Mouse (Mus musculus) limb, embryonic 12.5 days (tissue): ENCODE measurements around the gene Gm37240. TPM values are rescaled to one million over a fixed set of nuclear protein-coding genes. Genes with fewer than 3 reads are reported as not detected.

Source experiments
- ATAC-seq: fragments of 200-750 bp; cut with Nextera tagmentation; 2 replicates; pipeline ENCODE4 v1.8.0; 2017; ENCODE audit warnings: low read depth, moderate TSS enrichment; ENCODE audit not compliant: insufficient number of reproducible peaks, insufficient read depth, low FRiP score, low TSS enrichment
- H3K27ac ChIP-seq: fragments of 300-500 bp; sonication (generic); 2 replicates; pipeline ENCODE4 v1.5.1; 2016; ENCODE audit warnings: mild to moderate bottlenecking, moderate library complexity
- H3K27me3 ChIP-seq: fragments of 300-500 bp; sonication (generic); 2 replicates; pipeline ENCODE4 v1.6.1; 2016; ENCODE audit warnings: mild to moderate bottlenecking, moderate library complexity
- H3K36me3 ChIP-seq: fragments of 300-500 bp; sonication (generic); 2 replicates; pipeline ENCODE4 v1.6.1; 2016; ENCODE audit warnings: mild to moderate bottlenecking, moderate library complexity
- H3K4me1 ChIP-seq: fragments of 300-500 bp; sonication (generic); replicated peaks from 2 replicates; pipeline ENCODE4 v1.6.1; 2016
- H3K4me2 ChIP-seq: fragments of 300-500 bp; sonication (generic); 2 replicates; pipeline ENCODE4 v1.6.1; 2016; ENCODE audit warnings: mild to moderate bottlenecking, moderate library complexity
- H3K4me3 ChIP-seq: fragments of 300-500 bp; sonication (generic); replicated peaks from 2 replicates; pipeline ENCODE4 v1.5.1; 2016; ENCODE audit warnings: mild to moderate bottlenecking
- H3K9ac ChIP-seq: fragments of 300-500 bp; sonication (generic); replicated peaks from 2 replicates; pipeline ENCODE4 v1.6.1; 2016; ENCODE audit warnings: mild to moderate bottlenecking, moderate library complexity
- H3K9me3 ChIP-seq: fragments of 300-500 bp; sonication (generic); 2 replicates; pipeline ENCODE4 v1.6.1; 2016; ENCODE audit warnings: mild to moderate bottlenecking, moderate library complexity
- WGBS: fragments of 180-500 bp; shearing (Covaris S2); methylation state at CpG from one replicate; pipeline ENCODE4 v1.1.7; 2016; 5-methylcytosine and 5-hydroxymethylcytosine counted together
- polyA plus RNA-seq: library from polyadenylated mRNA; unstranded; fragments of >200 nt; fragmentation: Nextera tagmentation; extraction: Ambion mirVana; gene quantifications from 2 replicates; pipeline ENCODE4 v1.2.1, GENCODE M21; 2016

The Gm37240 gene
- polyA plus RNA-seq, 1 experiment from 2014 or later: 3.4 TPM

- Histone ChIP-seq H3K36me3 (no peaks in the 10 kb centered on the region), H3K4me2 (no peak overlapping the region), H3K4me3 (no peak overlapping the region), H3K9ac (no peak overlapping the region), H3K27me3 (no peaks in the 10 kb centered on the region), H3K27ac (no peak overlapping the region), H3K9me3 (no peaks in the 10 kb centered on the region), H3K4me1 (peaks cover 4% of the 10 kb centered on the region; the same call in 1 of the 2 replicates)
- ATAC-seq: no peak
- 69% methylated on average over 4 of the region's 4 CpGs for WGBS
Observed at GRCm38 (mm10) chr3:85435406-85435805, 451.9 kb downstream of the Gm37240 start.

GRCm38 (mm10) chr3:85431208-85431607 lies 456.1 kb downstream of the Gm37240 start:
- no peaks in the 10 kb centered on the region for H3K36me3 ChIP-seq
- H3K9me3 ChIP-seq: no peaks in the 10 kb centered on the region
- WGBS: 97% methylated on average over 4 of the region's 4 CpGs
- no peak overlapping the region for H3K27ac ChIP-seq
- H3K27me3 ChIP-seq: no peaks in the 10 kb centered on the region
- H3K4me3 ChIP-seq: no peak overlapping the region
- peaks cover 4% of the 10 kb centered on the region; the same call in 1 of the 2 replicates for H3K4me1 ChIP-seq
- no peak overlapping the region for H3K9ac ChIP-seq
- no peak for ATAC-seq
- no peak overlapping the region for H3K4me2 ChIP-seq

GRCm38 (mm10) chr3:85423376-85423997 lies 463.8 kb downstream of the Gm37240 start:
- no peak for ATAC-seq
- no peak overlapping the region for H3K4me3 ChIP-seq
- WGBS: 80% methylated on average over 5 of the region's 5 CpGs
- no peaks in the 10 kb centered on the region for H3K4me1 ChIP-seq
- H3K9me3 ChIP-seq: no peaks in the 10 kb centered on the region
- no peaks in the 10 kb centered on the region for H3K27me3 ChIP-seq
- H3K36me3 ChIP-seq: no peaks in the 10 kb centered on the region
- no peak overlapping the region for H3K9ac ChIP-seq
- no peak overlapping the region for H3K4me2 ChIP-seq
- H3K27ac ChIP-seq: no peak overlapping the region

DNA sequence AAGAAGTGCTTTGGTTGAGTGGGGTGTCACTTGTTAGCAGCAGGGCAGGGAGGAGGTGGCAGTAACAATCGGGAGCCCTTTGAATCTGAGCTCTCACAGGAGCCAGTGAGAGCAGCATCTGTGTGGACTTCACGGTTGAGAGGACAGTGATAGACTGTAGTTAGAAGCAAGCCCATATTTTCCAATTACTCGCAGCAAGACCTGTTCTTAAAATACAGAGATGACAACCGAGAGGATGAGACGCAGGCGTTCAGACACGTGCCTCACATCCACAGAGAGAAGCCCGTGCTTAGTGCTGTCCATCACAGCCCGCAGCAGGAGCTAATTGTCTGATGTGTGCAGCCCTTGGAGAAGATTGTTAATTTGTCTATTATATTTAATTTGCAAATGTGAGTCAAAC lies 465.9 kb downstream of the Gm37240 start:
- no peak for ATAC-seq
- Histone ChIP-seq H3K4me1 (no peaks in the 10 kb centered on the region), H3K4me3 (no peak overlapping the region), H3K27me3 (no peaks in the 10 kb centered on the region), H3K9me3 (no peaks in the 10 kb centered on the region), H3K9ac (no peak overlapping the region), H3K36me3 (no peaks in the 10 kb centered on the region), H3K27ac (no peak overlapping the region), H3K4me2 (no peak overlapping the region)
- WGBS: 90% methylated on average over 9 of the region's 9 CpGs

- Histone ChIP-seq H3K27ac (no peak overlapping the region), H3K27me3 (no peaks in the 10 kb centered on the region), H3K4me2 (no peak overlapping the region), H3K9me3 (no peaks in the 10 kb centered on the region), H3K9ac (no peak overlapping the region), H3K36me3 (no peaks in the 10 kb centered on the region), H3K4me1 (no peaks in the 10 kb centered on the region), H3K4me3 (no peak overlapping the region)
- WGBS: 78% methylated on average over 4 of the region's 4 CpGs
- ATAC-seq: no peak
Observed at GRCm38 (mm10) chr3:85417663-85418062, 469.7 kb downstream of the Gm37240 start.

GRCm38 (mm10) chr3:85398841-85399240 lies 488.5 kb downstream of the Gm37240 start:
- ATAC-seq: no peak
- Histone ChIP-seq H3K27ac (no peak overlapping the region), H3K9me3 (peaks cover 15% of the 10 kb centered on the region), H3K4me3 (no peak overlapping the region), H3K4me1 (no peaks in the 10 kb centered on the region), H3K36me3 (no peaks in the 10 kb centered on the region), H3K9ac (no peak overlapping the region), H3K4me2 (no peak overlapping the region), H3K27me3 (no peaks in the 10 kb centered on the region)

DNA sequence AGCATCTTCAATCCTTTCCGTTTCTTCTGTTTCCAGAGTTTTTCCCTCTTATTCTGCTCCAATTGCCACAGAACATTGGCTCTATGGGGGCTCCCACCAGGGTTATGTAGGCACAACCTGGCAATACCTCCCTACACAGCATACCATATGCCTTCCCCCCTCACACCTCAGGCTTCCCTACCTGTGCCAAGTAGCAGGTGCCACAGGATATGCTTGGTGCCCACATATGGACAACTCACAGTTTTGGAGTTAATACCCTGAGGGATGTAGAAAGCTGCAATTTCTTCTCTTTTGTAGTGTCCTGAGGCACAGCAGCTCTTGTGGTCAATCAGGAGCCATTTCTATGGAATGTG lies 488.9 kb downstream of the Gm37240 start:
- WGBS: 94% methylated on average over 1 of the region's 1 CpGs
- Histone ChIP-seq H3K27me3 (no peaks in the 10 kb centered on the region), H3K4me1 (no peaks in the 10 kb centered on the region)

DNA sequence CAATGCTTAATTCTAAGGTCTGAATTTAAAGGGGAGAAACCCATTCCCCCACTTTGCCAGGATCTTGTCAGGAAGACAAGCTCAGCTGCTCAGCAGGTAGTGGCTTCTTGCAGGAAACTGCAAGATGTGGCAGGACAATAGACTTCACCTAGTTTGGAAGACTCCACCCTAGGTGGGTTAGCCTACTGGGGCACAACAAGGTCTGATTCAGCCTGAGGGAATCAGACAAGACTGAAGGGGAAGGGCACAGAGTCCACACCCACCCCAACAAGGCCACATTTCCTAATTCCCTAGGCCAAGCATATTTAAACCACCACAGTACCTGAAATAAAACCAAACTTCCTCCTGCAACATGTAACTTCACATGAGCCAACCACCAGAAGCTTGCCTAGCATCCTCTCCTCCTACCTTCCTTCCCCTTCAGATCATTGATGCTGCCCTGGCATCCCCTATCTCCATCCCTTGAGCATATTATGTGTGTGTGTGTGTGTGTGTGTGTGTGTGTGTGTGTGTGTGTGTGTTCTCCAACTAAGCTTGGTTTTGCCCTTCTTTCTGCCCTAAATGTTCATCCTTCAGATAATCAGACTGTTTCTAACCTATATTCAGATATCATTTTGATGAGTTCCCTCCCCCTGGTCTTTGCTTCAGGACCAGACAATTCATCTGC lies 489.4 kb downstream of the Gm37240 start:
- Histone ChIP-seq H3K27me3 (no peaks in the 10 kb centered on the region), H3K36me3 (no peaks in the 10 kb centered on the region), H3K4me3 (no peak overlapping the region), H3K4me2 (no peak overlapping the region), H3K9ac (no peak overlapping the region), H3K9me3 (peaks cover 15% of the 10 kb centered on the region), H3K27ac (no peak overlapping the region), H3K4me1 (no peaks in the 10 kb centered on the region)
- no peak for ATAC-seq

More for the DNA sequence above, 488.9 kb downstream of the Gm37240 start:
- ATAC-seq: no peak
- Histone ChIP-seq H3K9me3 (peaks cover 15% of the 10 kb centered on the region), H3K4me3 (no peak overlapping the region), H3K4me2 (no peak overlapping the region), H3K9ac (no peak overlapping the region), H3K36me3 (no peaks in the 10 kb centered on the region), H3K27ac (no peak overlapping the region)

DNA sequence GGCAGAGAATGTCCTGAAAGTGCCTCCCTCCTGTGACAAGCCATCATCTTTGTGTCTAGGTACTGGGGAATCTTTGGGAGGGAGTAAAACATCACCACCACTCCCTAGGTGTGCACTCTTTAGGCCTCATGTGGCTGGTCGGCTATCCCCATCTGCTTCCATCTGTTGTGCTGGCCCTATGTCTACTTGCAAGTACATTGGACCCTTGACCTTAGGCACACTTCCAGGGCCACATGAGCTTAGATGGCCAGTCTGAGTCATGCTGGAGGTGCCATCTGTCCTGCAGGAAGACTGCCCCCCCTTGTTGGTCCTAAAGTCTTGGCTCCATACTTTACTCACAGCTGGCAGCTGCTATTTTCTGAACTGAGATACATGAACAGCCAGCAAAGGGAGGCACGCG lies 493.9 kb downstream of the Gm37240 start:
- no peaks in the 10 kb centered on the region for H3K4me1 ChIP-seq
- 90% methylated on average over 3 of the region's 3 CpGs for WGBS

DNA sequence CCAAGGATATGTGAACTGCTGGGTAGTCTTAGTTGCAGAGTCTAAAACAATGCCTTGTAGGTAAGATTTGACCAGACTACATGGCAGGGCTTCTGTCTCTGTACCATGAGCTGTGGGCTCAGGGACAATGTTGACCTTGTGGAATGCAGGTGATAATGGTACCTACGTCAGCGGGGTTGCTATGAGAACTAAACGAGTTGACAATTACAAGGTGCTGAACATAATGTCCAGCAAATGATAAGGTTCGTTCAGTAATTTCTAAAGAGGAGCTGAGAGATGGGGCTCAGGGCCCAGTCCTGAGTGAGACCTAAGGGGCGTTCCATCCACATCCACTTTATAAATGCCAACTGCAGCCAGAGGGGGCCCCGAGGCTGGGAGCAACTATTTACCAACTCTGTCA lies 495.6 kb downstream of the Gm37240 start:
- Histone ChIP-seq H3K4me2 (no peak overlapping the region), H3K4me3 (no peak overlapping the region), H3K36me3 (no peaks in the 10 kb centered on the region), H3K27ac (no peak overlapping the region), H3K4me1 (no peaks in the 10 kb centered on the region), H3K27me3 (no peaks in the 10 kb centered on the region), H3K9me3 (peaks cover 8% of the 10 kb centered on the region), H3K9ac (no peak overlapping the region)
- 85% methylated on average over 6 of the region's 6 CpGs for WGBS
- ATAC-seq: no peak

More for the DNA sequence above, 493.9 kb downstream of the Gm37240 start:
- Histone ChIP-seq H3K27me3 (no peaks in the 10 kb centered on the region), H3K36me3 (no peaks in the 10 kb centered on the region), H3K9me3 (peaks cover 15% of the 10 kb centered on the region), H3K9ac (no peak overlapping the region), H3K27ac (no peak overlapping the region), H3K4me2 (no peak overlapping the region), H3K4me3 (no peak overlapping the region)
- no peak for ATAC-seq

DNA sequence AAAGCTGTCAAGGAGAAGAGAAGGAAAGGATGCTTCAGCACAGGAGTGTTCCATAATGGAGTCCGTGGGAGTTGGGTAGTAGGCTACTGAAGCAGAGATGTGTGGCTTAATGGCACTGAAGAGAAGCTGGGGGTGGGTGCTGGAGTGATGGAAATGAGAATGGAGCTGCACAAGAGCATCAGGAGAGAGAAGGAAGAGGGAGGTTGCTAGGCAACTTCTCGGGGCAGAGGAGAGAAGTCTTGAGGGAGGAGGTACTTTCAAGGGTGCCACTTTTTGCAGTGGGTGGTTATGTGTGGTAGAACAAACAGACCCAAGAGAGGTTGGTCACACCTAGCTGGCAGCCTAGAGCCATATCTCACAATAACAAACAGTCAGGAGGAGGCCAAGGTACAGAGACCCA lies 496.2 kb downstream of the Gm37240 start:
- no peak for ATAC-seq
- WGBS: 89% methylated on average over 2 of the region's 2 CpGs
- Histone ChIP-seq H3K4me1 (no peaks in the 10 kb centered on the region), H3K4me2 (no peak overlapping the region), H3K27ac (no peak overlapping the region), H3K27me3 (no peaks in the 10 kb centered on the region), H3K4me3 (no peak overlapping the region), H3K36me3 (no peaks in the 10 kb centered on the region), H3K9ac (no peak overlapping the region), H3K9me3 (peaks cover 6% of the 10 kb centered on the region)

DNA sequence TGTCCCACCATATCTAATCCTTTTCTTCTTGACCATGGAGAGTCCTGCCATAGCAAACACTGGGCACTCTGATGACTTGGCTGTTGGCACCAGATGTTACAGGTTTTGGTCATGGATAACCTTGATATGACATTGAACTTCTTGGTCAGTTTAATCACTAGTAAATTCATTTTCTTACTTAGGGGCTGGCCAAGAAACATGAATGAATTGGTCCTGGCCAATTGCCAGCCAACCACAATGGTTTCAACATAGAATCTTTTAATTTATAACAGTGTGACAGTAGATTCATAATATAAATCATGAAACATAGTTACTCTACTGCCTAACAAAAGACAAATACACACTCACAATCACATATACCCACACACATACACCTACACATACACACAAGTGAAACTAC lies 501.9 kb downstream of the Gm37240 start:
- H3K27ac ChIP-seq: no peak overlapping the region
- no peaks in the 10 kb centered on the region for H3K36me3 ChIP-seq
- H3K9ac ChIP-seq: no peak overlapping the region
- no peak for ATAC-seq
- H3K4me2 ChIP-seq: no peak overlapping the region
- no peaks in the 10 kb centered on the region for H3K27me3 ChIP-seq
- no peak overlapping the region for H3K4me3 ChIP-seq
- no peaks in the 10 kb centered on the region for H3K9me3 ChIP-seq
- no peaks in the 10 kb centered on the region for H3K4me1 ChIP-seq
